Mouse (Mus musculus) hindbrain, embryonic 10.5 days (tissue): ENCODE results near the gene Tmco5. TPM values are rescaled to one million over a fixed set of nuclear protein-coding genes. Genes with fewer than 3 reads are reported as not detected.

ENCODE experiments used
- DNase-seq: peaks from one replicate; pipeline ENCODE4 v3.0.0-alpha.2; 2017; ENCODE audit warnings: low spot score
- H3K27ac ChIP-seq: fragments of 300-500 bp; sonication (generic); 2 replicates; pipeline ENCODE4 v1.5.1; 2016; ENCODE audit warnings: mild to moderate bottlenecking, moderate library complexity
- H3K27me3 ChIP-seq: fragments of 300-500 bp; sonication (generic); 2 replicates; pipeline ENCODE4 v1.6.1; 2016; ENCODE audit warnings: mild to moderate bottlenecking; ENCODE audit not compliant: poor library complexity, insufficient read depth, severe bottlenecking
- H3K36me3 ChIP-seq: fragments of 300-500 bp; sonication (generic); 2 replicates; pipeline ENCODE4 v1.6.1; 2016; ENCODE audit warnings: mild to moderate bottlenecking, moderate library complexity
- H3K4me1 ChIP-seq: fragments of 300-500 bp; sonication (generic); replicated peaks from 2 replicates; pipeline ENCODE4 v1.6.1; 2016; ENCODE audit warnings: mild to moderate bottlenecking
- H3K4me3 ChIP-seq: fragments of 300-500 bp; sonication (generic); 2 replicates; pipeline ENCODE4 v1.5.1; 2016; ENCODE audit warnings: mild to moderate bottlenecking, moderate library complexity
- H3K9me3 ChIP-seq: fragments of 300-500 bp; sonication (generic); 2 replicates; pipeline ENCODE4 v1.6.1; 2016; ENCODE audit warnings: mild to moderate bottlenecking, moderate library complexity
- WGBS: fragments of 180-500 bp; shearing (Covaris S2); methylation state at CpG from one replicate; pipeline ENCODE4 v1.1.7; 2016; 5-methylcytosine and 5-hydroxymethylcytosine counted together
- polyA plus RNA-seq: library from polyadenylated mRNA; unstranded; fragments of >200 nt; fragmentation: Nextera tagmentation; extraction: Ambion mirVana; gene quantifications from 2 replicates; pipeline ENCODE4 v1.2.1, GENCODE M21; 2016

The Tmco5 gene
- not detected in 2 replicates for polyA plus RNA-seq

GRCm38 (mm10) chr2:116878391-116878790, at the start of gene Tmco5:
Tmco5 (plus strand) TSS chr2:116878691.
- Histone ChIP-seq H3K27ac (no peak within 1 kb of the TSS), H3K27me3 (no peaks in the 10 kb centered on the region), H3K4me1 (peaks cover 7% of the 10 kb centered on the region), H3K36me3 (no peaks in the 10 kb centered on the region), H3K9me3 (no peaks in the 10 kb centered on the region), H3K4me3 (no peak within 1 kb of the TSS)
- 93% methylated on average over 3 of the region's 3 CpGs for WGBS
- DNase-seq, result no peak

- no peaks in the 10 kb centered on the region for H3K36me3 ChIP-seq
- no peaks in the 10 kb centered on the region for H3K9me3 ChIP-seq
- no peak overlapping the region for H3K4me3 ChIP-seq
- no peak for DNase-seq
- no peaks in the 10 kb centered on the region for H3K27me3 ChIP-seq
- H3K27ac ChIP-seq, result no peak overlapping the region
- 79% methylated on average over 11 of the region's 11 CpGs for WGBS
- H3K4me1 ChIP-seq, result no peaks in the 10 kb centered on the region
Observed at GRCm38 (mm10) chr2:116831863-116832262, 46.6 kb upstream of the Tmco5 start.

- Histone ChIP-seq H3K27me3 (no peaks in the 10 kb centered on the region), H3K9me3 (no peaks in the 10 kb centered on the region), H3K4me3 (no peak overlapping the region), H3K36me3 (no peaks in the 10 kb centered on the region), H3K4me1 (peaks cover 6% of the 10 kb centered on the region; the same call in 1 of the 2 replicates), H3K27ac (no peak overlapping the region)
- 60% methylated on average over 3 of the region's 3 CpGs for WGBS
- no peak for DNase-seq
Observed at GRCm38 (mm10) chr2:116837829-116838228, 40.7 kb upstream of the Tmco5 start.

- peak; percentile 27 for DNase-seq
- Histone ChIP-seq H3K27ac (no peak overlapping the region), H3K36me3 (no peaks in the 10 kb centered on the region), H3K4me3 (no peak overlapping the region), H3K27me3 (no peaks in the 10 kb centered on the region), H3K9me3 (no peaks in the 10 kb centered on the region), H3K4me1 (peaks cover 6% of the 10 kb centered on the region; the same call in 1 of the 2 replicates)
- 44% methylated on average over 8 of the region's 8 CpGs for WGBS
Observed at GRCm38 (mm10) chr2:116838538-116839197, 39.8 kb upstream of the Tmco5 start.

GRCm38 (mm10) chr2:116849980-116850636, 28.4 kb upstream of the Tmco5 start:
- Histone ChIP-seq H3K4me1 (no peaks in the 10 kb centered on the region), H3K27ac (no peak overlapping the region), H3K4me3 (no peak overlapping the region), H3K36me3 (no peaks in the 10 kb centered on the region), H3K27me3 (no peaks in the 10 kb centered on the region), H3K9me3 (no peaks in the 10 kb centered on the region)
- 89% methylated on average over 20 of the region's 20 CpGs for WGBS
- no peak for DNase-seq

GRCm38 (mm10) chr2:116851356-116851755, 27.1 kb upstream of the Tmco5 start:
- Histone ChIP-seq H3K36me3 (no peaks in the 10 kb centered on the region), H3K4me3 (no peak overlapping the region), H3K4me1 (no peaks in the 10 kb centered on the region), H3K27ac (no peak overlapping the region), H3K27me3 (no peaks in the 10 kb centered on the region), H3K9me3 (no peaks in the 10 kb centered on the region)
- 81% methylated on average over 4 of the region's 4 CpGs for WGBS
- no peak for DNase-seq

GRCm38 (mm10) chr2:116852249-116852648, 26.2 kb upstream of the Tmco5 start:
- 55% methylated on average over 5 of the region's 5 CpGs for WGBS
- DNase-seq, result no peak
- Histone ChIP-seq H3K36me3 (no peaks in the 10 kb centered on the region), H3K4me1 (no peaks in the 10 kb centered on the region), H3K27ac (no peak overlapping the region), H3K9me3 (no peaks in the 10 kb centered on the region), H3K27me3 (no peaks in the 10 kb centered on the region), H3K4me3 (no peak overlapping the region)

- no peak overlapping the region for H3K27ac ChIP-seq
- H3K9me3 ChIP-seq, result no peaks in the 10 kb centered on the region
- H3K4me1 ChIP-seq, result no peaks in the 10 kb centered on the region
- H3K36me3 ChIP-seq, result no peaks in the 10 kb centered on the region
- no peak for DNase-seq
- H3K27me3 ChIP-seq, result no peaks in the 10 kb centered on the region
- no peak overlapping the region for H3K4me3 ChIP-seq
- 84% methylated on average over 6 of the region's 6 CpGs for WGBS
Observed at GRCm38 (mm10) chr2:116858703-116859102, 19.8 kb upstream of the Tmco5 start.

GRCm38 (mm10) chr2:116876955-116877615, 1.4 kb upstream of the Tmco5 start:
- no peaks in the 10 kb centered on the region for H3K9me3 ChIP-seq
- peak; percentile 9 for DNase-seq
- WGBS, result 32% methylated on average over 9 of the region's 9 CpGs
- no peaks in the 10 kb centered on the region for H3K36me3 ChIP-seq
- H3K4me1 ChIP-seq, result peaks cover 7% of the 10 kb centered on the region
- H3K27ac ChIP-seq, result 0 out of 2 replicates have a peak overlapping the region, but pooled peaks have one; percentile 3
- no peaks in the 10 kb centered on the region for H3K27me3 ChIP-seq
- no peak overlapping the region for H3K4me3 ChIP-seq

- Histone ChIP-seq H3K36me3 (no peaks in the 10 kb centered on the region), H3K27ac (no peak overlapping the region), H3K27me3 (no peaks in the 10 kb centered on the region), H3K9me3 (no peaks in the 10 kb centered on the region), H3K4me1 (peaks cover 7% of the 10 kb centered on the region), H3K4me3 (no peak overlapping the region)
- WGBS, result 93% methylated on average over 3 of the region's 3 CpGs
- DNase-seq, result no peak
Observed at GRCm38 (mm10) chr2:116879730-116880129, 1.2 kb downstream of the Tmco5 start.

GRCm38 (mm10) chr2:116893316-116893987, 15.0 kb downstream of the Tmco5 start:
- peak overlapping the region; percentile 49 for H3K4me3 ChIP-seq

GRCm38 (mm10) chr2:116893988-116894363, 15.5 kb downstream of the Tmco5 start:
- H3K9me3 ChIP-seq, result no peaks in the 10 kb centered on the region
- peak; percentile 68 for DNase-seq
- WGBS, result 1% methylated on average over 9 of the region's 9 CpGs
- H3K4me1 ChIP-seq, result peaks cover 7% of the 10 kb centered on the region; the same call in 1 of the 2 replicates
- H3K36me3 ChIP-seq, result no peaks in the 10 kb centered on the region
- H3K27me3 ChIP-seq, result peaks cover 9% of the 10 kb centered on the region
- peak overlapping the region; percentile 71 for H3K27ac ChIP-seq
- peak overlapping the region; percentile 49 for H3K4me3 ChIP-seq

More at GRCm38 (mm10) chr2:116893316-116893987, 15.0 kb downstream of the Tmco5 start:
- Histone ChIP-seq H3K36me3 (no peaks in the 10 kb centered on the region), H3K27me3 (peaks cover 8% of the 10 kb centered on the region), H3K9me3 (no peaks in the 10 kb centered on the region), H3K27ac (no peak overlapping the region), H3K4me1 (peaks cover 7% of the 10 kb centered on the region; the same call in 1 of the 2 replicates)
- no peak for DNase-seq
- 45% methylated on average over 14 of the region's 14 CpGs for WGBS
